Mouse (Mus musculus): Measurements from ENCODE around the gene Gm12845.

DNA sequence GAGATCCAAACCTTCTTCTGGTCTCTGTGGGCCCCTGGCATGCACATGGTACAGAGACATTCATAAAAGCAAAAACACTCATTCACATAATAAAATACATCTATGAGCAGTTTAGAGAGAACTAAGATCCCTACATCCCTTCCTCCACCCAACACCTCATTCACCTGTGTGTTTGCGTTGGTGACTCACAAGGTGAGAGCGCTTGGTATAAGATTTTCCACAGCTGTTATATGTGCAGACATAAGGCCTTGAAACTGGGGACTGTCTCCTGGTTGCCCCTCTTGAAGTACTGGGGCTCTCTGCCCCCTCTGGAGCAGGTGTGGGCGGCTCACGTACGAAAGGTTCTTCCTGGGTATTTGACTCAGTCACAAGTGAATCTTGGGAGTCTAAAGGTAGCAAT lies 35.9 kb downstream of the Gm12845 start:
- TF ChIP-seq CTCF (conservative IDR thresholded peaks at IDR 0.05; ENCODE audit: low read length), result no peak
- TF ChIP-seq POU5F1 (IDR thresholded peaks at IDR 0.05; ENCODE audit: borderline replicate concordance, low read length), result no peak

Data from E14TG2a.4 (cell line).